Mouse (Mus musculus) CH12.LX (cell line): ENCODE results near the gene Unc13c. TPM values are rescaled to one million over a fixed set of nuclear protein-coding genes. Genes with fewer than 3 reads are reported as not detected.

Experiments used
- DNase-seq: peaks from one replicate; pipeline ENCODE4 v3.0.0-alpha.2; 2013; ENCODE audit errors: extremely low read depth
- H3K27ac ChIP-seq: 2 replicates; pipeline ENCODE4 v1.5.1; 2012; ENCODE audit warnings: low read depth, mild to moderate bottlenecking, control low read depth, moderate library complexity; ENCODE audit not compliant: insufficient read depth
- H3K27me3 ChIP-seq: replicated peaks from 2 replicates; pipeline ENCODE3; 2012; ENCODE audit warnings: inconsistent platforms
- H3K36me3 ChIP-seq, 2 experiments: replicated peaks in 1 of 2; 2 replicates each; pipeline versions ENCODE3 to v1.6.1; 2012; ENCODE audit warnings: inconsistent platforms in 1 of 2, low read length in 1 of 2, mild to moderate bottlenecking in 1 of 2, mixed read lengths in 1 of 2, moderate library complexity in 1 of 2; ENCODE audit not compliant: control insufficient read depth in 1 of 2, insufficient read depth in 1 of 2
- H3K4me1 ChIP-seq, 2 experiments: 2 replicates each; pipeline ENCODE4 v1.6.1; 2012; ENCODE audit warnings: inconsistent platforms in 1 of 2, moderate library complexity in 1 of 2; ENCODE audit not compliant: insufficient read depth in 2 of 2, control insufficient read depth in 1 of 2
- H3K4me2 ChIP-seq: 2 replicates; pipeline ENCODE4 v1.6.1; 2012; ENCODE audit warnings: low read depth, mild to moderate bottlenecking, control low read depth; ENCODE audit not compliant: poor library complexity, insufficient read depth, severe bottlenecking
- H3K4me3 ChIP-seq, 3 experiments: fragments of 150-350 bp in 1 of 3; sonication (generic) in 1 of 3; replicated peaks in 1 of 3; 2 replicates each; pipeline versions ENCODE3 to v1.5.1; 2011 to 2012; ENCODE audit warnings: low read depth in 2 of 3, low read length in 2 of 3, mild to moderate bottlenecking in 2 of 3, moderate library complexity in 2 of 3, control low read depth in 1 of 3, improper control_type of control experiment in 1 of 3, inconsistent platforms in 1 of 3, mixed read lengths in 1 of 3; ENCODE audit not compliant: poor library complexity in 1 of 3
- H3K79me2 ChIP-seq: replicated peaks from 2 replicates; pipeline ENCODE4 v1.6.1; 2012; ENCODE audit warnings: mild to moderate bottlenecking, moderate library complexity; ENCODE audit not compliant: control insufficient read depth, poor library complexity, insufficient read depth, severe bottlenecking; ENCODE audit errors: extremely low read depth
- H3K9ac ChIP-seq: 2 replicates; pipeline ENCODE4 v1.6.1; 2012; ENCODE audit warnings: low read depth, mild to moderate bottlenecking, control low read depth, moderate library complexity; ENCODE audit not compliant: insufficient read depth
- H3K9me3 ChIP-seq: replicated peaks from 2 replicates; pipeline ENCODE3; 2012; ENCODE audit warnings: low read length, inconsistent platforms, mixed read lengths
- BHLHE40 ChIP-seq: IDR thresholded peaks from 2 replicates; pipeline ENCODE4 v1.6.1; 2011; ENCODE audit warnings: mild to moderate bottlenecking, low read depth, low read length, improper control_type of control experiment
- ETS1 ChIP-seq: conservative IDR thresholded peaks from 2 replicates; pipeline ENCODE4 v1.6.1; 2012; ENCODE audit warnings: low read depth, mild to moderate bottlenecking, inconsistent platforms, low read length, improper control_type of control experiment, moderate library complexity
- GABPA ChIP-seq: IDR thresholded peaks from 2 replicates; pipeline ENCODE4 v1.6.1; 2012; ENCODE audit warnings: low read depth, low read length, improper control_type of control experiment, inconsistent platforms; ENCODE audit not compliant: insufficient replicate concordance
- HCFC1 ChIP-seq: IDR thresholded peaks from 2 replicates; pipeline ENCODE4 v1.6.1; 2012; ENCODE audit warnings: low read depth, mild to moderate bottlenecking, inconsistent platforms, low read length, improper control_type of control experiment
- JUN ChIP-seq: IDR thresholded peaks from 2 replicates; pipeline ENCODE4 v1.6.1; 2011; ENCODE audit warnings: low read depth, mild to moderate bottlenecking, low read length, improper control_type of control experiment, moderate library complexity; ENCODE audit not compliant: insufficient read depth
- KAT2A ChIP-seq: IDR thresholded peaks from 2 replicates; pipeline ENCODE4 v1.6.1; 2012; ENCODE audit warnings: low read length, improper control_type of control experiment, inconsistent platforms; ENCODE audit not compliant: insufficient replicate concordance
- MAFK ChIP-seq: IDR thresholded peaks from 2 replicates; pipeline ENCODE4 v1.6.1; 2011; ENCODE audit warnings: low read length, improper control_type of control experiment; ENCODE audit not compliant: insufficient replicate concordance
- MXI1 ChIP-seq: IDR thresholded peaks from 2 replicates; pipeline ENCODE4 v1.6.1; 2011; ENCODE audit warnings: mild to moderate bottlenecking, low read depth, low read length, improper control_type of control experiment
- NELFE ChIP-seq: IDR thresholded peaks from 2 replicates; pipeline ENCODE4 v1.6.1; 2011; ENCODE audit warnings: low read depth, low read length, improper control_type of control experiment
- PAX5 ChIP-seq: IDR thresholded peaks from 2 replicates; pipeline ENCODE4 v1.6.1; 2012; ENCODE audit warnings: low read length, inconsistent platforms, mixed read lengths
- RAD21 ChIP-seq: IDR thresholded peaks from 2 replicates; pipeline ENCODE4 v1.6.1; 2011; ENCODE audit warnings: low read depth, mild to moderate bottlenecking, low read length, improper control_type of control experiment, moderate library complexity
- TBP ChIP-seq: conservative IDR thresholded peaks from 2 replicates; pipeline ENCODE4 v1.6.1; 2011; ENCODE audit warnings: low read depth, low read length, improper control_type of control experiment
- TCF12 ChIP-seq: IDR thresholded peaks from 2 replicates; pipeline ENCODE4 v1.6.1; 2014; ENCODE audit warnings: low read depth, mild to moderate bottlenecking, inconsistent platforms, low read length, improper control_type of control experiment
- UBTF ChIP-seq: IDR thresholded peaks from 2 replicates; pipeline ENCODE4 v1.6.1; 2012; ENCODE audit warnings: low read depth, mild to moderate bottlenecking, inconsistent platforms, low read length, improper control_type of control experiment, moderate library complexity
- USF1 ChIP-seq: IDR thresholded peaks from 2 replicates; pipeline ENCODE4 v1.6.1; 2014; ENCODE audit warnings: low read depth, mild to moderate bottlenecking, inconsistent platforms, low read length, improper control_type of control experiment
- USF2 ChIP-seq: conservative IDR thresholded peaks from 2 replicates; pipeline ENCODE4 v1.6.1; 2011; ENCODE audit warnings: low read depth, low read length, improper control_type of control experiment
- ZNF384 ChIP-seq: IDR thresholded peaks from 2 replicates; pipeline ENCODE4 v1.6.1; 2012; ENCODE audit warnings: low read depth, low read length, improper control_type of control experiment, inconsistent platforms
- dilution Hi-C: fragments of 300-500 bp; cut with MboI; formaldehyde crosslinking; loops from 2 replicates; pipeline ENCODE4 v1.14.3; 2020; ENCODE audit warnings: low sequenced_read_pairs; ENCODE audit not compliant: extremely low pct_unique_long_range_greater_than_20kb, extremely low pct_ligation_motif_present
- in situ Hi-C: fragments of 300-500 bp; cut with MboI; formaldehyde crosslinking; loops from 3 replicates; pipeline ENCODE4 v1.14.3; 2019; ENCODE audit warnings: low sequenced_read_pairs, low pct_ligation_motif_present, low pct_unique_long_range_greater_than_20kb, mixed read lengths
- polyA plus RNA-seq: library from polyadenylated mRNA; unstranded; fragments of >175 nt; gene quantifications from 2 replicates; pipeline ENCODE4 v1.2.1, GENCODE M21; 2012; ENCODE audit warnings: low read depth; ENCODE audit not compliant: insufficient read length
- total RNA-seq, 2 experiments: library from RNA; depleted of rRNA; stranded (reverse); fragments of 300-350 nt in 1 of 2; fragments of >200 nt in 1 of 2; gene quantifications; 2 replicates each; pipeline ENCODE4 v1.2.3; 2012 to 2014

Unc13c gene
- total and polyA plus RNA-seq, 3 experiments, result not detected

GRCm38 (mm10) chr9:73431925-73432324 is 536.8 kb downstream of the Unc13c start:
- in situ Hi-C loops (no loop called here), dilution Hi-C loops (no loop called here)
- H3K27ac ChIP-seq, result no peak overlapping the region
- no peaks in the 10 kb centered on the region for H3K27me3 ChIP-seq
- H3K9me3 ChIP-seq, result no peaks in the 10 kb centered on the region
- H3K9ac ChIP-seq, result no peak overlapping the region
- H3K4me2 ChIP-seq, result no peak overlapping the region
- no peaks in the 10 kb centered on the region for H3K36me3 ChIP-seq
- H3K4me1 ChIP-seq, result no peaks in the 10 kb centered on the region
- TF ChIP-seq NELFE (no peak), JUN (no peak), RAD21 (no peak), USF2 (no peak), TBP (no peak), KAT2A (no peak), ETS1 (no peak), BHLHE40 (no peak), USF1 (no peak), TCF12 (no peak), PAX5 (no peak), MXI1 (no peak), UBTF (no peak), ZNF384 (no peak), MAFK (no peak), GABPA (no peak), HCFC1 (no peak)
- TF ChIP-seq, all 38 proteins: peak for 0
- no peaks in the 10 kb centered on the region for H3K79me2 ChIP-seq
- no peak for DNase-seq
- no peak overlapping the region for H3K4me3 ChIP-seq

Other genes with a start within 250 kb of the Unc13c start
- gene Wdr72, start 141.4 kb upstream of the Unc13c start, total RNA-seq (2012; rRNA removed), result 0.04 TPM in 2 replicates
- gene Wdr72, start 141.4 kb upstream of the Unc13c start, total RNA-seq (2014; rRNA removed), result not detected in 2 replicates
- not detected in 2 replicates for gene Wdr72, start 141.4 kb upstream of the Unc13c start, polyA plus RNA-seq